Mouse (Mus musculus): Measurements from ENCODE around the gene Arl8b. TPM values are rescaled to one million over a fixed set of nuclear protein-coding genes. Genes with fewer than 3 reads are reported as not detected.

Gene Arl8b
- total and polyA plus RNA-seq, 3 experiments = 37.7 to 120 (median 75.2) TPM

GRCm38 (mm10) chr6:108810237-108810636 lies 27.3 kb downstream of the Arl8b start:
- Histone ChIP-seq H3K36me3 (ENCODE audit: control insufficient read depth in 1 of 2, insufficient read depth in 2 of 2, low read length in 2 of 2) (peaks cover 0 to 1% of the 10 kb centered on the region in 2 experiments; a peak in 2 of 4 replicates), H3K4me1 (ENCODE audit: control insufficient read depth in 1 of 2, insufficient read depth in 2 of 2, low read length in 2 of 2) (no peaks in the 10 kb centered on the region), H3K27ac (ENCODE audit: control insufficient read depth, low read depth, low read length) (no peak overlapping the region), H3K9ac (ENCODE audit: control insufficient read depth, low read depth, low read length, poor library complexity, severe bottlenecking) (no peak overlapping the region), H3K79me2 (ENCODE audit: control insufficient read depth, insufficient read depth, low read length, poor library complexity) (peaks cover 37% of the 10 kb centered on the region), H3K9me3 (replicated peaks; ENCODE audit: insufficient read depth, low read length) (no peaks in the 10 kb centered on the region), H3K4me3 (ENCODE audit: control insufficient read depth in 1 of 2, insufficient read depth in 1 of 2, low read depth in 2 of 2, low read length in 2 of 2) (no peak overlapping the region), H3K27me3 (ENCODE audit: control insufficient read depth in 1 of 2, insufficient read depth in 2 of 2, low read length in 2 of 2) (no peaks in the 10 kb centered on the region)
- TF ChIP-seq CHD1 (IDR thresholded peaks at IDR 0.05; ENCODE audit: low read depth, low read length) = no peak
- no peak for DNase-seq (ENCODE audit: low read depth, low spot score)

GRCm38 (mm10) chr6:108812134-108812533 lies 29.2 kb downstream of the Arl8b start:
- H3K9ac ChIP-seq (ENCODE audit: control insufficient read depth, low read depth, low read length, poor library complexity, severe bottlenecking) = no peak overlapping the region
- no peak overlapping the region for H3K27ac ChIP-seq (ENCODE audit: control insufficient read depth, low read depth, low read length)
- no peaks in the 10 kb centered on the region for H3K9me3 ChIP-seq (replicated peaks; ENCODE audit: insufficient read depth, low read length)
- no peak for DNase-seq (ENCODE audit: low read depth, low spot score)
- peaks cover 25% of the 10 kb centered on the region for H3K79me2 ChIP-seq (ENCODE audit: control insufficient read depth, insufficient read depth, low read length, poor library complexity)
- TF ChIP-seq ZNF384 (IDR thresholded peaks at IDR 0.05; ENCODE audit: low read depth, low read length) (no peak), BHLHE40 (IDR thresholded peaks at IDR 0.05; ENCODE audit: borderline replicate concordance, low read depth, low read length) (no peak), NRF1 (IDR thresholded peaks at IDR 0.05; ENCODE audit: insufficient read depth, low read depth, low read length, poor library complexity, severe bottlenecking) (no peak), ZKSCAN1 (IDR thresholded peaks at IDR 0.05; ENCODE audit: low read depth, low read length) (no peak), MAX (IDR thresholded peaks at IDR 0.05; ENCODE audit: low read length) (no peak), KAT2A (conservative IDR thresholded peaks at IDR 0.05; ENCODE audit: low read depth, low read length) (no peak), EP300 (IDR thresholded peaks at IDR 0.05; ENCODE audit: low read depth in 1 of 2, low read length in 2 of 2) (no peak), SMC3 (IDR thresholded peaks at IDR 0.05; ENCODE audit: low read depth, low read length) (no peak), MXI1 (IDR thresholded peaks at IDR 0.05; ENCODE audit: low read depth, low read length) (no peak), ZC3H11A (IDR thresholded peaks at IDR 0.05; ENCODE audit: low read depth, low read length) (no peak), MYB (IDR thresholded peaks at IDR 0.05; ENCODE audit: low read depth, low read length) (no peak), UBTF (IDR thresholded peaks at IDR 0.05; ENCODE audit: borderline replicate concordance, insufficient read depth, low read depth, low read length) (no peak)
- no peak overlapping the region for H3K4me3 ChIP-seq (ENCODE audit: control insufficient read depth in 1 of 2, insufficient read depth in 1 of 2, low read depth in 2 of 2, low read length in 2 of 2)
- peaks cover 0 to 4% of the 10 kb centered on the region in 2 experiments; a peak in 2 of 4 replicates for H3K36me3 ChIP-seq (ENCODE audit: control insufficient read depth in 1 of 2, insufficient read depth in 2 of 2, low read length in 2 of 2)
- H3K27me3 ChIP-seq (ENCODE audit: control insufficient read depth in 1 of 2, insufficient read depth in 2 of 2, low read length in 2 of 2) = no peaks in the 10 kb centered on the region
- no peaks in the 10 kb centered on the region for H3K4me1 ChIP-seq (ENCODE audit: control insufficient read depth in 1 of 2, insufficient read depth in 2 of 2, low read length in 2 of 2)

- H3K4me3 ChIP-seq (ENCODE audit: control insufficient read depth in 1 of 2, insufficient read depth in 1 of 2, low read depth in 2 of 2, low read length in 2 of 2) = no peak overlapping the region
- no peak for DNase-seq (ENCODE audit: low read depth, low spot score)
- no peak overlapping the region for H3K27ac ChIP-seq (ENCODE audit: control insufficient read depth, low read depth, low read length)
- peaks cover 0 to 22% of the 10 kb centered on the region in 2 experiments; a peak in 2 of 4 replicates for H3K36me3 ChIP-seq (ENCODE audit: control insufficient read depth in 1 of 2, insufficient read depth in 2 of 2, low read length in 2 of 2)
- no peaks in the 10 kb centered on the region for H3K4me1 ChIP-seq (ENCODE audit: control insufficient read depth in 1 of 2, insufficient read depth in 2 of 2, low read length in 2 of 2)
- H3K27me3 ChIP-seq (ENCODE audit: control insufficient read depth in 1 of 2, insufficient read depth in 2 of 2, low read length in 2 of 2) = no peaks in the 10 kb centered on the region
- TF ChIP-seq ZC3H11A (IDR thresholded peaks at IDR 0.05; ENCODE audit: low read depth, low read length) = no peak
- no peak for TF ChIP-seq ETS1 (IDR thresholded peaks at IDR 0.05; ENCODE audit: low read depth, low read length)
- H3K79me2 ChIP-seq (ENCODE audit: control insufficient read depth, insufficient read depth, low read length, poor library complexity) = 0 out of 2 replicates have a peak, but pooled peaks cover 3% of the 10 kb centered on the region
- no peak overlapping the region for H3K9ac ChIP-seq (ENCODE audit: control insufficient read depth, low read depth, low read length, poor library complexity, severe bottlenecking)
- no peaks in the 10 kb centered on the region for H3K9me3 ChIP-seq (replicated peaks; ENCODE audit: insufficient read depth, low read length)
These were observed 34.6 kb downstream of the Arl8b start for GRCm38 (mm10) chr6:108817510-108817909.
